Mouse (Mus musculus): ENCODE measurements around the gene Snapc3. TPM values are rescaled to one million over a fixed set of nuclear protein-coding genes. Genes with fewer than 3 reads are reported as not detected.

The Snapc3 gene
- total and polyA plus RNA-seq, 2 experiments from 2014 or later = 23.6 to 34.6 TPM

DNA sequence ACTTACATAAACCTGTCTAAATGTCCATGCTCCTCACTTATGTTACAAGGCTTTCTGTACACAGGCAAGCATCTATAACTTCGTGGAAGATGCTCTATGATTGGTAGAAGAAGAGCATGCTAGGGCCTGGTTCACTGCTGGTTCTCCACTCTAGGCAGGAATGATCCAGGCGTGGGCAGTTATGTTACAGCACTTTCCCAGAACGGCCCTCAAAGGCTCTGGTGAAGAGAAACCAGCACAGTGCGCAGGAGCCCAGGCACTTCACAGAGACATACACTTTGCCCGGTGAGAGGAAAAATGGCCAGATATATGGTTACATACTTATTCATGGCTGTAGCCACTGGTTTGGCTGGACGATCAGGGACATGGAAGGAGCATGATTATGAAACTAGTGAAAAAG, 37.8 kb upstream of the Snapc3 start:
- 83% methylated on average over 6 of the region's 6 CpGs for WGBS
- no peak for ATAC-seq (ENCODE audit: insufficient read depth, low read depth)
- Histone ChIP-seq H3K27ac (ENCODE audit: low read depth) (no peak overlapping the region), H3K9me3 (replicated peaks; ENCODE audit: control insufficient read depth, low read length) (no peaks in the 10 kb centered on the region), H3K4me3 (ENCODE audit: low read depth, low read length) (no peak overlapping the region), H3K36me3 (replicated peaks; ENCODE audit: control insufficient read depth, insufficient read depth, low read length) (no peaks in the 10 kb centered on the region), H3K9ac (replicated peaks; ENCODE audit: low read depth, low read length) (no peak overlapping the region), H3K4me1 (ENCODE audit: control insufficient read depth, insufficient read depth) (no peaks in the 10 kb centered on the region), H3K4me2 (ENCODE audit: low read depth, low read length) (no peak overlapping the region), H3K27me3 (ENCODE audit: control insufficient read depth, insufficient read depth, low read length) (no peaks in the 10 kb centered on the region)
- DNase-seq (ENCODE audit: low spot score) = no peak
- TF ChIP-seq CTCF (IDR thresholded peaks at IDR 0.05; ENCODE audit: low read depth) (no peak), EP300 (IDR thresholded peaks at IDR 0.05; ENCODE audit: low read depth) (no peak)

DNA sequence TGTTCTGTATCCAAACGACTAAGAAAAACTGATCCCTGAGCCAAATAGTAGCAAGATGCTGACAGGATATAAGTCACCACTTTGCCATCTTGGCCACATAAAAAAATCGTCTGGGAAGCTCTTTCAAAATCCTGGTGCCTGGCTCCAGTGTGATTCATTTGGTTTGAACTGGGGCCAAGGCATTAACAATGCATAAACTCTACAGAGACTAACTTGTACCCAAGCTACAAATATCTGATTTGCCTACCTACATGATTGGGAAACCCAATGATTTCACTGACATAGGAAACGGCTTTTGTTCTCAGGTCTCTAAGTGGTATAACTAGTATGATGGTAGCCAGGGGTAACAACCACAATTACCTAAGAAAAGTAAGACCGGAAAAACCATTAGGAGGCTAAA, 37.3 kb upstream of the Snapc3 start:
- TF ChIP-seq EP300 (IDR thresholded peaks at IDR 0.05; ENCODE audit: low read depth) (no peak), CTCF (IDR thresholded peaks at IDR 0.05; ENCODE audit: low read depth) (no peak)
- Histone ChIP-seq H3K9me3 (replicated peaks; ENCODE audit: control insufficient read depth, low read length) (no peaks in the 10 kb centered on the region), H3K4me3 (ENCODE audit: low read depth, low read length) (no peak overlapping the region), H3K27ac (ENCODE audit: low read depth) (no peak overlapping the region), H3K27me3 (ENCODE audit: control insufficient read depth, insufficient read depth, low read length) (no peaks in the 10 kb centered on the region), H3K4me2 (ENCODE audit: low read depth, low read length) (no peak overlapping the region), H3K4me1 (ENCODE audit: control insufficient read depth, insufficient read depth) (no peaks in the 10 kb centered on the region), H3K36me3 (replicated peaks; ENCODE audit: control insufficient read depth, insufficient read depth, low read length) (no peaks in the 10 kb centered on the region), H3K9ac (replicated peaks; ENCODE audit: low read depth, low read length) (no peak overlapping the region)
- DNase-seq (ENCODE audit: low spot score) (no peak), ATAC-seq (ENCODE audit: insufficient read depth, low read depth) (no peak)
- WGBS = 69% methylated on average over 4 of the region's 4 CpGs

DNA sequence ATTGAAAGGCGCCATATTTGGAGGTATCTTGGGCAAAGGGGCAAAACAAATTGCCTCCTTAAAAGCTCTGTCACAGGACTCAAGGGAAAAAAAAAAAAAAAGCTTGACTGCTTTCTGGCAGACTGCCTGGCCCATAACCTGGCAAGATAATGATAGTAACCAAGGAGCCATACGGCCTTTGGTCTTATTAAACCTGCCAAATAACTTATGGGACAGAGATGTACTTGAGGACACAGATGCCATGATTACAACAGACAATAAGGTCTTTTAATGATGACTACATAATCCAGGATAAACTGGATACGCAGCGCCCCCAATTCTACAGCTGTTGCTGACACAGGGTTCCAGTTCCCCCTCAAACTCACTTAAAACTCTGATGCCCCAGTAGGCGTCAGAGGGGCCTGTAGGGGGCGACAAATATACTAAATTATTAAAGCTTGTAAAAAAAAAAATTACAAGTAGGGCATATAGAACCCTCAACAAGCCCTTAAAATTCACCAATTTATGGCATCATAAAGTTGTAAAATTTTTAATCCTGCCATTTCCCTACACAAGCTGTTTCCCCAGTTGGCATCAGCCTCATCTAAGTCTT, 33.5 kb upstream of the Snapc3 start:
- Histone ChIP-seq H3K4me1 (ENCODE audit: control insufficient read depth, insufficient read depth) (no peaks in the 10 kb centered on the region), H3K27me3 (ENCODE audit: control insufficient read depth, insufficient read depth, low read length) (no peaks in the 10 kb centered on the region), H3K4me2 (ENCODE audit: low read depth, low read length) (no peak overlapping the region), H3K4me3 (ENCODE audit: low read depth, low read length) (no peak overlapping the region), H3K9me3 (replicated peaks; ENCODE audit: control insufficient read depth, low read length) (no peaks in the 10 kb centered on the region), H3K27ac (ENCODE audit: low read depth) (no peak overlapping the region), H3K9ac (replicated peaks; ENCODE audit: low read depth, low read length) (no peak overlapping the region), H3K36me3 (replicated peaks; ENCODE audit: control insufficient read depth, insufficient read depth, low read length) (no peaks in the 10 kb centered on the region)
- ATAC-seq (ENCODE audit: insufficient read depth, low read depth) (no peak), DNase-seq (ENCODE audit: low spot score) (peak; percentile 16)
- TF ChIP-seq EP300 (IDR thresholded peaks at IDR 0.05; ENCODE audit: low read depth) (no peak), CTCF (IDR thresholded peaks at IDR 0.05; ENCODE audit: low read depth) (no peak)
- 46% methylated on average over 6 of the region's 6 CpGs for WGBS

DNA sequence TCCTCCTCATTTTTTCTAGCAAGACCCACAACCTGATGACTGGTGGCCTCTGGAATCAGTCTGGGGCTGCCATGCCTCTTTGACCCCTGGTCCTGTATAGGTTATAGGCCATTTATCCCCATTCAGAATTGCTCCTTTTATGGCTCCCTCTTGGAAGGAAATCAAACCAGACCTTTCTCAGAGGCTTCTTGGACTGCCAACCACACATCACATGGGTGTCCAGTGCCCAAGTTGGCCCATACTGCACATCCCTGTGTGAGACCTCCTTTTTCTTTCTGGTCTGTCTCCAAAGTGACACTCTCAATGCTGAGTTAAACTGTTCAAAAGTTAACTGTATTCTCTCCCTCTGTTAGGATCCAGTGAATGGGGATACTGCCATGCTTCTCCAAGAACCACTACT, 32.4 kb upstream of the Snapc3 start:
- H3K9ac ChIP-seq (replicated peaks; ENCODE audit: low read depth, low read length) = no peak overlapping the region
- DNase-seq (ENCODE audit: low spot score) (no peak), ATAC-seq (ENCODE audit: insufficient read depth, low read depth) (no peak)
- H3K27me3 ChIP-seq (ENCODE audit: control insufficient read depth, insufficient read depth, low read length) = no peaks in the 10 kb centered on the region
- H3K36me3 ChIP-seq (replicated peaks; ENCODE audit: control insufficient read depth, insufficient read depth, low read length) = no peaks in the 10 kb centered on the region
- H3K4me2 ChIP-seq (ENCODE audit: low read depth, low read length) = no peak overlapping the region
- no peak overlapping the region for H3K4me3 ChIP-seq (ENCODE audit: low read depth, low read length)
- no peaks in the 10 kb centered on the region for H3K9me3 ChIP-seq (replicated peaks; ENCODE audit: control insufficient read depth, low read length)
- TF ChIP-seq CTCF (IDR thresholded peaks at IDR 0.05; ENCODE audit: low read depth) (no peak), EP300 (IDR thresholded peaks at IDR 0.05; ENCODE audit: low read depth) (no peak)
- no peaks in the 10 kb centered on the region for H3K4me1 ChIP-seq (ENCODE audit: control insufficient read depth, insufficient read depth)
- no peak overlapping the region for H3K27ac ChIP-seq (ENCODE audit: low read depth)

DNA sequence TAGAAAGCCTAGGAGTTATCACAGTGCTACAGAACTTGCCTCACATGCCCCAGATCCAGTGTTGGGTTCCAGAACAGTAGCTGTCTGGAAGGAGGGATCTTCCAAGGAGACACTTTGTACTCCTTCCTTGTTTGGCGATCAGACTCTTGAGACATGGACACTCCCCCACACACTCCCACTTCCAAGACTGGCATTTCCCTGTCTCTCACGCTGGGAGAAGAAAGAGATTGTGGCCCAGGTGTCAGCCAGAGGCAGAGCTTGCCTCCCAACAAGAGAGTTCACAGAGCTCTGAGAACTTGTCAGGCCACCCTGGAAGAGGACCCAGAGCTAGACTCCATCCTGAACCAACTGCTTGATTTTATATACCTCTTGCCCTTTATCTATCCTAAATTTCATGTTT, 27.0 kb upstream of the Snapc3 start:
- H3K27me3 ChIP-seq (ENCODE audit: control insufficient read depth, insufficient read depth, low read length) = no peaks in the 10 kb centered on the region
- no peaks in the 10 kb centered on the region for H3K4me1 ChIP-seq (ENCODE audit: control insufficient read depth, insufficient read depth)
- DNase-seq (ENCODE audit: low spot score) (no peak), ATAC-seq (ENCODE audit: insufficient read depth, low read depth) (no peak)
- no peak overlapping the region for H3K4me3 ChIP-seq (ENCODE audit: low read depth, low read length)
- H3K27ac ChIP-seq (ENCODE audit: low read depth) = no peak overlapping the region
- no peaks in the 10 kb centered on the region for H3K9me3 ChIP-seq (replicated peaks; ENCODE audit: control insufficient read depth, low read length)
- 23% methylated on average over 2 of the region's 2 CpGs for WGBS
- no peak overlapping the region for H3K4me2 ChIP-seq (ENCODE audit: low read depth, low read length)
- TF ChIP-seq EP300 (IDR thresholded peaks at IDR 0.05; ENCODE audit: low read depth) (no peak), CTCF (IDR thresholded peaks at IDR 0.05; ENCODE audit: low read depth) (no peak)
- no peaks in the 10 kb centered on the region for H3K36me3 ChIP-seq (replicated peaks; ENCODE audit: control insufficient read depth, insufficient read depth, low read length)
- H3K9ac ChIP-seq (replicated peaks; ENCODE audit: low read depth, low read length) = no peak overlapping the region

DNA sequence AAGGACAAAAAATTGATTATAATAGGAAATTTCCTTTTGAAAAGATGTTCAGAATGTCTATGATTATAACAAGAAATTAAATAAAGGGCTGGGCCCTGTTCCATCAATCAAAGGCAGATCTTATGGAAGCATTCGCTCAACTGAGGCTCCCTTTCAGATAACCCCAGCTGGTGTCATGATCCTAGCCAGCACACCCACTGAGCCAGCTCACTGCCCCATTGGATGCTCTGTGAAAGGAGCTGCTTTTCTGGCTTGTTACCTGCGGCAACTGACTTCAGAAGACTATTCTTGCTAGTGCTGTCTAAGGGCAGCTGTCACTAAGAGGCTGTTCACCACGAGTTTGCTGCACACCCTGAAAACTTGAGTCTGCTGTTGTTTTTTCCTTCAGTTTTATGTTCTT, 25.6 kb upstream of the Snapc3 start:
- no peak for DNase-seq (ENCODE audit: low spot score)
- H3K4me1 ChIP-seq (ENCODE audit: control insufficient read depth, insufficient read depth) = no peaks in the 10 kb centered on the region
- no peaks in the 10 kb centered on the region for H3K36me3 ChIP-seq (replicated peaks; ENCODE audit: control insufficient read depth, insufficient read depth, low read length)
- no peak overlapping the region for H3K9ac ChIP-seq (replicated peaks; ENCODE audit: low read depth, low read length)
- 38% methylated on average over 3 of the region's 3 CpGs for WGBS
- H3K4me3 ChIP-seq (ENCODE audit: low read depth, low read length) = no peak overlapping the region
- H3K27ac ChIP-seq (ENCODE audit: low read depth) = no peak overlapping the region
- no peak overlapping the region for H3K4me2 ChIP-seq (ENCODE audit: low read depth, low read length)
- no peak for ATAC-seq (ENCODE audit: insufficient read depth, low read depth)
- TF ChIP-seq CTCF (IDR thresholded peaks at IDR 0.05; ENCODE audit: low read depth) = no peak
- TF ChIP-seq EP300 (IDR thresholded peaks at IDR 0.05; ENCODE audit: low read depth) = no peak
- H3K9me3 ChIP-seq (replicated peaks; ENCODE audit: control insufficient read depth, low read length) = no peaks in the 10 kb centered on the region
- H3K27me3 ChIP-seq (ENCODE audit: control insufficient read depth, insufficient read depth, low read length) = no peaks in the 10 kb centered on the region

All from heart, postnatal 0 days (tissue).